Mouse (Mus musculus) mouse embryonic stem cell (cell line): ENCODE results near the gene Cdh4.

Experiments used
- in situ Hi-C, 2 experiments: fragments of 300-500 bp; cut with MboI; formaldehyde crosslinking; loops; 1 replicate in 1 of 2; 3 replicates in 1 of 2; pipeline ENCODE4 v1.14.3; 2019 to 2020; ENCODE audit warnings: low sequenced_read_pairs in 2 of 2, low pct_unique_long_range_greater_than_20kb in 1 of 2, mixed read lengths in 1 of 2; ENCODE audit not compliant: unreplicated experiment in 1 of 2

Cdh4 gene

DNA sequence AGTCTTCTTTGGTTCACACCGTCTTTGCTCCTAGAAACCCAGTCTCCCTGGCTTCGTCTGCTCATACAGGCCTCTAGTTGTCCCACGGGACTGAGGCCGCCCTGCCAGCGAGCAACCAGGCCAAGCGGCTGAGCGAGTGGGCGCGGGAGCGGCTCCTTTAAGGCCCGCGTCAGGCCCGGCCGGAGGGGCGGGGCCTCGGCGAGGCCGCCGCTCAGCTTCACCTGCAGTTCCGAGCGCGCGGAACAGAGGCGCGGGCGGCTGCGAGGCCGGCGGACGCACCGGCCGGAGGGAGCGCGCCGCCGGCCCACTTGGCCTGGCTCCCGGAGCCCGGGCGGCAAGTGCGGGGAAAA is at the start of gene Cdh4:
TSS of gene Cdh4 (plus strand) at position 241 of the 350 bp plus-strand sequence.
- in situ Hi-C loops, result no loop called here

DNA sequence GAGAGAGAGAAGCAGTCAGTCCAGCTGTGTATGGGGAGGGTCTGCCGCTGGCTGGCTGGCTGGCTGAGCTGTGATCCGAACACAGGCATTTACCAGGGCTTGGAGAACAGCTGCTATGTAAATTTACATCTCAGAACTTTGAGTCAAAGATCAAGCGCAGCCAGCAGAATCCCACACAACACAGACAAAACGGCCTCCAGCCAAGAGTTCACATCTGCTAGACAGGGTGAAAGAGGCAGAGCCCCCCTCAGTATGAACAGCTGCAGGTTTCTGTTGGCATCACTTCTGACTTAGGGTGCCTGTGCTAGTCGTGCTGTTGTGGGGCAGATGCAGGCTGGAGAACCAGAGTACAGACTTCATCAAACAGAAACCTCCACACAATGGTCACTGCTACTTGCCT is 46.8 kb upstream of the Cdh4 start:
- in situ Hi-C loops, result no loop called here

DNA sequence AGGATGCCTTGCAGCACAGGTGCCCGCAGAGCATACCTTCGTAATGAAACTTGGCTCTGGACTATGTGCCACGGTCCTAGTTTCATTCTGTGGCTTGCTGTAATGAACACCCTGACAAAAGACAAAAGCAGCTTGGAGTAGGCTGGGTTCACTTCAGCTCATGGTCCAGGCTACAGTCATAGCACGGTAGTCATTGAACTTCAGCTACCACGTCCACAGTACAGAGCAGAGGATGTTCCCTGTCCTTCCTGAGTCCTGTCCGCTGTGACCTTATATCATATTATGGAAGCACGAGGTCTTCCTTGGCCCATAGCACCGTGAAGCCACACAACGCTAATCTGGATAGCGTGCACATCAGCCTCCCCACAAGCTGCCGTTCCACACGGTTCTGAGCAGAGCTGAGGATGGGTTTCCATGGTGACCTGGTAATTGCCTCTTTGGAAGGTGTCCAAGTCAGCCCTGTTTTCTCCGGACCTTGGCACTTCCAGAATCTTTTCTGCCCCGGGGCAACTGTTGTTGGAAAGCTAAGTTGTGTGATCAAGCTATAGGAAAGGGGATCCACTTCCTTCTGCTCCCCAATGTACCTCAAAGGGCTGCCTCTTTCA is 42.5 kb upstream of the Cdh4 start:
- in situ Hi-C loops, result no loop called here

DNA sequence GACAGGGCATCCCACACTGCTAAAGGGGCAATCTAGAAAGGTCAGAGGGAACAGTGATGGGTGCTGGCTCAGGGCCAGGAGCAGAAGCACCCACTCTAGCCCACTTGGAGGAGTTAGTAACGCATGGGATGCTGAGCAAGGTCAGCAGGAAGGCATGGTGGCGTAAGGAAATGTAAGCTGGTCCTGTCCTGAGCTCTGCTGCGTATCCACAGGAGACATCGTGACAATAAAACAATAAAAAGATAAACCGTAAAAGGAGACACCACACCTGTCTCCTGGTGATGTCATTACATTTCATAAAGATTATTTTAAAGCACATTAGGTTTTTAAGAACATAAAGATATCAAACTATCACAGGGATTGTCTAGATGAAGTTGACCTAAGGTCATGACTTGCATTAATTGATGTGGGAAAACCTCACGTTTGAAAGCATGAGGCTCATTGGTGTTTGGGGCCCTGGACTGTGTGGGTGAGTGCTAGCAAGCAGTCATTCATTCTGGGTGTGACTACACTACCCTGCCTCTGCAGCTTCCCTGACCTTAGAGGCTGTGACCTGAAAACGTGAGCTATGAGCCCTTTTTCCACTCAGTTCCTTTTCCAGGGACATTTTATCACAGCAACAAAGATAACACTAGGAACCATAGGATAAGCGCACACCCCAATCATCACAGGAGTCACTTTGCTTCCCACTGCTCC is 31.2 kb upstream of the Cdh4 start:
- in situ Hi-C loops, result no loop called here

DNA sequence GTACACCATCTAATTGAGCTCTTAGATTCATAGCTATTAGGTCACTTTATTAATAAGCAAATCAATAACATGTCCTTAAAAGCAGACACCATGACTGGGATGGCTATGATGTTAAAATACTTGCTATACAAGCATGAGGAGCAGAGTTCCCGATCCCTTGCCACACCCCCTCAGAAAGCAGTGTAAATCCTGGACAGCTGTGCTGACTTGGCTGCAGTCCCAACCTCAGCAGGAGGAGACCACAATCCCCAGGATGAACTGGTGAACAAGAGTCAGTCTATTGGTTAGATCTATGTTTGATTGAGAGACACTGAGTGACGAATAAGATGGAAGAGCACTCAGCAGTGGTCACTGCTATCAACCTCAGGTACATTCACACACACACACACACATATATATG is 29.3 kb upstream of the Cdh4 start:
- in situ Hi-C loops, result no loop called here

DNA sequence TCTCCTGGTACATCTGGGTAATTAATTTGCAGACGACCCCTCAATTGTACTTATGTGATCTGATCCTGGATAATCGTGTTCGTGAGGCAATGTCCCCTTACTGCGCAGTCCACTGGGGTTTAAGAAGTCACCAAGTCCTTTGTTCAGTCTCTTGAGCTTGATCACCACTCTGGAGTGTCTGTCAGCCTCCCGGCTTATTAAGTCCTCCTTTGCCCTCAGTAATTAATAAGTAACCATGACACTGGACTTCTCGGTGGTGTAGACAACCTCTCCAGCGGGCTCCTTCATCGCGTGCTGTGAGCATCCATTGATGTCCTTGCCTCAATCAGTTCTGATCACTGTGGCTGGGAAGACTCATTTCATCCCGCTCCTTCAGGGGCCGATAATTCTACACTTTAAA is 28.0 kb upstream of the Cdh4 start:
- in situ Hi-C loops, result no loop called here

DNA sequence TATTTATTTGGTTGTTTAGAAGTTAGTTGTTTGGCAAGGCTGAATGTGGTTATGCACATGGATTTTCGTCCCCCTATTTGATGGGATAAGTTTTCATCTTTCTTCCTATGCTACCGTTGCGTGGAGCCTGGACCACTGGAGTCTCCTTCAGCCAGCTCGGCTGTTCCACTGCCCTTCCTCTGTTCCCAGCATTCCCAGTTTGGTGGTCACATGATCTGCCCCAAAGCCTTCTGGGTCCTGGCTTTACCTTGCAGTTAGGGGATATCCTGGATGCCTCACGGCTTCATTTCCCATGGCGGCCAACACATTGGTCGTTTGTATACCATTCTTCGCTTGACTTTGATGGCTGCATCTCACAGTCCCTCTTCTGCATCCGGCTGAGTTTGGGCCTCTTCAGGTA is 27.5 kb upstream of the Cdh4 start:
- in situ Hi-C loops, result no loop called here

DNA sequence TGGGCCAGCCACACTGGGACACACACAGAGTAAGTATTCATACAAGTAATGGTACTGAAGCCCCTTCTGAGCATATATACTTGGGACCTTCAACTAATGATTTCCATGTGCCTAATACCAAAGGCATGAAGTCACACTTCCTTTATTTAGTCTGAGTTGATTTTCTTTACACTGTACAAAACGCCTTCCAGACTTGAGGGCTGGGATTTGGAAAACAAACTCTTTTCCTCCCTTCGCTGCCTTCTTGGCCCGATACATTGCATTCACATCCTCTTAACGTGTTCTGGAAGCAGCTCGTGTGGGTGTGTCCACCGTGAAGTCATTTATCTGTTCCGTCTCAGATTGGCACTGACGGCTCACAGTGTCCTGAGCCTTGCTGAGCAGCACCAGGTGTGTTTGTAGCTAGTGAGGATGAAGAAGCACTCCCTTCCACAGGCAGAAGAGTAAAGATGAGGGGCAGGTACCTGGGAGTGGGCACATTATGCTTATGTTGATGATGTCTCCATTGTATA is 26.3 kb upstream of the Cdh4 start:
- in situ Hi-C loops, result no loop called here

DNA sequence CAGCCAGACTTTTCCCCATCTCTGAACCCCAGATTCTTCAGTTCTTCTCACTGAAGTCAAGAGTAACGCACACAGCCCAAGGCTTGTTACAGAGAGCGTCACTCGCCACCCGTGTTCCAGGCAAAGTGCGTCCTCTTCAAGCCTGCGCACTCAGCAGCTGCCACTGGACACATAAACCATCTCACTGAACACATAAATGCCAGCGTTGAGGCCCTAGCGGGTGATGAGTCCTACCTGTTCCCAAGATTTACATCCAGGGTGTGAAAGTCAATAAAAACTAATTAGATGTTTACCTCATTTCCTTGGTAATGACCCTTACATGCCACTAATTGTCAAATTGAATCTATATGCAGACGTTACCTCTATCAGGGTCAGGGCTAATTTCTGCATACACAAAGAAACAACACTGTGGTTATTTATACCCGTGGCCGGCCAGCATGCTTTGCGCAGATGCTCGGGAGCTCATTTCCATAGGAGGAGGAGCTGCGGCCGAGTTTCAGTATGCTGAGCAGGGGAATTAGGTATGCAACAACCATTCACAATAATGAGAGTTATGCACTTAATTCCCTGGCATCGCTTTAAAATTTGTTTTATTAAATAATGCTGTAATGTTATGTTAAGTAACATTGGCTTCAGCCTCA is 25.5 kb upstream of the Cdh4 start:
- in situ Hi-C loops, result no loop called here

DNA sequence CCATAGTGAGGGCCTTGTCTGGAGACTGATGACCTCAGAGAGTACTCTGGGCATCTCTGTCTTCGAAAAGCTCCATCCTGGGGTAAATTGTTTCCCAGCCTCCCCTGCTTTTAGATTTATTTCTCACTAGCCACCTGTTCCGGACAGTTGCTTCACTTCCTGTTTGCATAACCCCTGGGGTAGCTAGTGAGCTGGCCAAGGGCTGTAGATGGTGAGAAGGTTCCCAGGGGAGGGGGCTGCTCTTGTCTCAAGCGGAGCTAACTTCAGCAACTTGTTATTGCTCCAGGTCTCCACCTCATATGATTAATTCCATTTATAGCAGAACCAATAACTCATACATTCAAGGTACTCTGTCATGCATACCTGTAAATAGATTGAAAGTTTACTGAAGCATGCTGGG is 16.6 kb upstream of the Cdh4 start:
- in situ Hi-C loops, result no loop called here

DNA sequence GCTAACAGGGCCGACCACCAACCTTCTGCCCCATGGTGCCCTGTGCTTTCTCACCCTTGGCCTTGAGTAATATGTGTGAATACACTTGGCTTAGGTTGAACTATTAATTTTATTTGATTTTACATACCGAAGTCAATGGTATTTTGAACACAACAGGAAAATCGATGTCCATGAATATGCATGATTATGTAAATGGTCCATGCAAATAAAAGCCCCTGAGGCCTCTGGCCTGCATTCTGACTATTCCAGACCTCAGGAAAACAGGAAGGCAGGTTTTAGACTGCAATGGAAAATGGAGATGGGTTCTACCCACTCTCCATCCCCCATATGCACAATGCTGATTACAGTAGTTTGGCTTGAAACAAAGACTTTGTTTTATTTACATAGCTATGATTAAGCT is 13.3 kb upstream of the Cdh4 start:
- in situ Hi-C loops, result no loop called here

DNA sequence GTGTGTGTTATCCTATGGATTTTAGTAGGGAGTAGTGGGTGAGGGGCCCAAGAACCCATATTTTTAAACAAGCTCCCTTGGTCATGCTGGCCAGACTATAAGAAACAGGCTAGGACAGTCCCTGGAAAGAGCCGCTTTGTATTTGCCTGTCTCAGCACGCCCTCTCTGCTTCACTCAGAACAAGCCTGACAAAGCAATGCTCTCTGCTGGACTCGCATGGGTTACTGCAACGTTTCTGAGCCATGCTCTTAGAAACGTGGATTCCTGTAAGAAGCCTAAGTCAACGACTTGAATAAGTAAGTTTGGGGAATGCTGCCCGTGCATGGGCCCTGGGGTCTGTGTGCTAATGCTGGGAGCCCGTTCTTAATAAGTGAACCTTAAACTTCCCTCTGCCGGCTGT is 2.1 kb upstream of the Cdh4 start:
- in situ Hi-C loops, result no loop called here

DNA sequence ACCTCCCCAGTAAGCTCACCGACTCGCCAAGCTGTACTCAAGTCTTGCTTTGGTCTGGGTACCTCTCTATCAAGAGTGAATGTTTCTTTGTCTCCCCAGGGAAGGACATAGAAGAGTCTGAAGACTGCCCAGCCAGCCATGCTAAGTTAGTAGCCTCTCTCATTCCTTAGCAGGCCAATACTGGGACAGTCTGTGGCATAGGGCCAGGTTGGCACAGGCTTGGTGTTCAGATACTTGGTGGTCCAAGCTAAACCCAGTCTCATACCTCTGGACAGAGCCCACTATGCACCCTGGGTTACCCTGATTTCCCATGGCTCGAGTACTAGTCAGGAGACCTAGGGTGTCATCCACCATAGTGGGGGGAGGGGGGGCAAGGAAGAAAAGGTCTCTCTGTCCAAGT is 1.1 kb upstream of the Cdh4 start:
- in situ Hi-C loops, result no loop called here

DNA sequence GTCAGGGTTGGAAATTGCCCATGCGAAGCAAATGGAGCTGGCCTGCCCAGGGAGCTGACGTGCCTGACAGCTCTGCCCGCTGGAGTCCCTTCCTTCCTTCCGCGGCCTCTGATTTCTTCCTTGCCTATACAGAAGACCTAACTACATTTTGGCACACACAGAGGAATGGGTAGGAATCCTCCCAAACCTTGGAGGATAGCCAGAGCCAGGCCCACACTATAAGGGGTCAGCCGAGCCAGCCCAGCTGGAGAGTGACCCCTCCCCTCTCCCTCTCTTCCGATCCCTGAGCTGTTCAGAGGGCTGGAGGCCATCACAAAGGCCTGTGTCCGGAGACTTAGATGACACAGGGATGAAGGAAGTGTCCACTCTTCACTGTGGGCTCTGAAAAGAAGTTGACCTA is 514 bp upstream of the Cdh4 start:
- in situ Hi-C loops, result no loop called here

DNA sequence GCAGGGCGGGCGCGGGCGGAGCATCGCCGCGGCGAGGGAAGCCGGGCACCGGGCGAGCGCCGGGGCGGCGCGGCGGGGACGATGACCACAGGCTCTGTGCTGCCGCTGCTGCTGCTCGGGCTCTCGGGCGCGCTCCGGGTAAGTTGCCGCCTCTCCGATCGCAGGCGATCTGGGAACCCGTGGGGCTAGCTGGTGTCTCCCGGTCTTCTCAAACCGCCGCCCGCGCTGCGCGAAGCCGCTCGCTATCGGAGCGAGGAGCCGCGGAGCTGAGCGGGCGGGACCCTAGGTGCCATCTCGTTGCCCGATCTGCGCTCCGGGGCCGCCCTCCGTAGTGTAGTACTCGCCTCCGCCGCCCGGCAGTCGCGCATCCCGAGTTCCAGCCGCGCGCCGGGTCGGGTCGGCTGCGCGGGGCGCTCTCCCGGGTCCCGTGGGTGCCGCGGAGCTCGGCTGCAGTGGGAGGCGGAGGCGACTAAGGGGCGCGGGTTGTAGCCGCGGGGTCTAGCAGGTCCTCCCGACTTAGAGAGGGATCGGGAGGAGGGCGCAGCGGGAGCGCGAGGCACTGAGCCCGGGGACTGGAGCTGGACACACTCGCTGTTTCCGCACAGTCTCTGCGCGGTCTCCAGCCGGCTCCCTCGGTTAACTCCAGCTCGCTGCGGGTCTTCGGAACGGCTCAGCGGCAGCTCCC is 452 bp downstream of the Cdh4 start:
- in situ Hi-C loops, result no loop called here

DNA sequence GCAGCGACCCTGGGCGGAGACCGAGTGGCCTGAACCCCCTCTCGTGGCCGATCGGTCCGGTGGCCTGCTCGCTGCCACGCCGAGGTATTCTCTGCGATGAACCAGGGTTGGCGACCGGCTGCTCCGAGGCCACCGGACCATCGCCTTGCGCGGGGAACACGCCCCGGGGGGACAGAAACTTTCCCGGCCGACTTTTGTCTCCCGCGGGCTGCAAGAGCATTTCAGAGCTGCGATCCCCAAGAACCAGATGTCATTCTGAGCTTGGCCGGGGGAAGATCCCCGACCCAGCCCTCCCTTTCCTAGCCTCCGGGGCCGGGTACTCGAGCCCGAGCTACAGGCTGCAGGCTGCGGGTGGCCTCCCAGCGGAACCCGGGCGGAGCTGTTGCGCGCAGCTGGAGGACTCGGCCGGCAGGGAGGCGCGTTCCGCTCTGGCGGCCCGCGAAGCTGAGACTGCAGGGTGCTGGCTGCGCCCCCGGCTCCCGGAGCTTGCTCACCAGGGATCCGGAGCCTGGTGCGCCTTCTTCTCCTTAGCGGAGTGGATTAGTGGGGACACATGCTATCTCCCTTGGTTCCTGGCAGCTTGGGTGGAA is 1.1 kb downstream of the Cdh4 start:
- in situ Hi-C loops, result no loop called here

DNA sequence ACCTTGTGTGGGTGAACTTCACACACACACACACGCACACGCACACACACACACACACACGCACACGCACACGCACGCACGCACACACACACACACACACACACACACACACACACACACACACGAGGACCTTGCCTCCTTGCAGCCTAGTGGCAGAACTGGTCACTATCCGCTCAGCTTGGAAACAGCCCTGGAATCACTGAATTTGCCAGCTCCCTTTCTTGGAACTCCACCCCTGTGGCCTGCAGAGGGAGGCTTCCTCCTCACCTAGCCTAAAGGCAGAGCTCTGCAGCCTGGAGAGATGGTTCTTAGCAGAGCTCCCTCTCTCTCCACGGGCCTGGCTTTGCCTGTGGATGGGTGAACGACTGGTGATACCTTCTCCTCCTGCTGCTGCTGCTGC is 1.7 kb downstream of the Cdh4 start:
- in situ Hi-C loops, result no loop called here

DNA sequence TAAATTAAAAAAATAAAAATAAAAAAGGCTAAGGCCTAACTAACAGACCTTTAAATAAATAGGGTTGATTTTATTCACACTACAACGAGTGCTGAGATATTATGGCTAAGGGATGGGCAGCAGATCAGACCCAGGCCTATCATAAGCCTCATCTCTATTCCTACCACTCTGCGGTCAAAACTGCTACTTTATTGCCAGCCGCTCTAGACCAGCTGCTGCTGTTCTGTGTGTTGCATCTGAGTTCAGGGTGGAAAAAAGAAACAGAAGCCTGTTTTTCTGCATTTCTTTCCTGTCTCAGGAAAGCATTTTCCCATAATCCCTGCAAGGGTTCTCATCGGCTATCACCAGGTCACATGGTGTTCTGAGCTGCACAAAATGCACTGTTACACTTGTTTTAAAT is 6.0 kb downstream of the Cdh4 start:
- in situ Hi-C loops, result no loop called here

DNA sequence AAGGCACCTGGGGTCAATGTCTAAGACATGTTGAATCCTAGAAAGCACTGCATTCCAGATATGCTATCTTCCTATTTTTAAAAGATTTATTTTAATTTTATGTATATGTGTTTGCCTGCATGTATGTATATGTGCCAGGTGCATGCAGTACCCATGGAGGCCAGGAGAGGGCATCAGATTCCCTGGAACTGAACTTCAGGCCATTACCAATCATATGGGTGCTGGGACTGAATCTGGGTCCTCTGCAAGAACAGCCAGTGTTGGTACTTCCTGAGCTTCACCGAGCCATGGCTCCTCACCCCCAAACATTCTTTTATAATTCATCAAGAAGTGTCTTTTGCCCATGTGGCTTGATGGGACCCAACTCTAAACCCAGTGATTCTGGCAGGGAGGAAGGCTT is 6.8 kb downstream of the Cdh4 start:
- in situ Hi-C loops, result no loop called here
